Mouse (Mus musculus): ENCODE data around the gene Epha3. TPM values are rescaled to one million over a fixed set of nuclear protein-coding genes. Genes with fewer than 3 reads are reported as not detected.

Epha3 gene
- polyA plus RNA-seq, 1 experiment from 2014 or later, result 1.4 TPM

DNA sequence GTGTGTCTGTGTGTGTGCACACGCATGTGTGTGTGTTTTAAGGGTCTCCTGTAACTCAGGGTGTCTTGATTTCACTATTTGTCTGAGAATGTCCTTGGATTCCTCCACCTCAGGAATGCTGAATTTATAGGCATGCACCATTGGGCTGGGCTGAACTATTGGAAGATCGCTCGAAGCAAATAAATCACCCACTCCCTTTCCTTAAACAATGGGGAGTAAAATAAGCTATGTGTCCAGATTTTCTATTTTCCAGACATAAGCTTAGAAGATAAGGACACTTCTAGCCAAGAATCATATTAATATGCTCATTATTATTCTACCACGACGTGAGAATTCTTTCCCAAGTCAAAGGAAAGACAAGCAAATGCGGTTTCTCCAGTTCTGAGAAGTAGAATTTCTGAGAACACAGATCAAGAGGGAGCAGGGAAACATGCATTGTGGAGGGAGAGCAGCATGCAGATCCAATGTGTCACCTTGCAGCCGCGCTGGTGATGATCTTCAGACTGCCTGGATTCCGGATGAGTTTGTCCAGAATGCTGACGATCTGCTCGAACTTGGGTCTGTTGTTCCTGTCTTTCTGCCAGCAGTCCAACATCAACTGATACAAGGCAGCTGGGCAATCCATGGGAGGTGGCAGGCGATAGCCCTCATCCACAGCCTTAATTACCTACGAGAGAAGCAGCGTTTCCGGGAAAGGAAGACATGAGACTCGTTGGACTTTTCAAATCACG lies 297.7 kb downstream of the Epha3 start:
- ATAC-seq (ENCODE audit: low read depth), result no peak
- 72% methylated on average over 17 of the region's 17 CpGs for WGBS (ENCODE audit: insufficient replicate concordance)

GRCm38 (mm10) chr16:63556410-63557146 lies 307.4 kb downstream of the Epha3 start:
- H3K9me3 ChIP-seq (replicated peaks), result no peaks in the 10 kb centered on the region
- H3K9ac ChIP-seq, result no peak overlapping the region
- no peaks in the 10 kb centered on the region for H3K36me3 ChIP-seq
- H3K27me3 ChIP-seq, result no peaks in the 10 kb centered on the region
- ATAC-seq (ENCODE audit: low read depth), result no peak
- DNase-seq, result no peak
- no peak overlapping the region for H3K4me3 ChIP-seq (replicated peaks)
- no peak overlapping the region for H3K27ac ChIP-seq
- no peak overlapping the region for H3K4me2 ChIP-seq
- WGBS (ENCODE audit: insufficient replicate concordance), result 64% methylated on average over 6 of the region's 6 CpGs
- H3K4me1 ChIP-seq (replicated peaks), result no peaks in the 10 kb centered on the region

More for the DNA sequence above, 297.7 kb downstream of the Epha3 start:
- DNase-seq, result no peak
- no peaks in the 10 kb centered on the region for H3K9me3 ChIP-seq (replicated peaks)
- no peaks in the 10 kb centered on the region for H3K27me3 ChIP-seq
- H3K36me3 ChIP-seq, result no peaks in the 10 kb centered on the region
- no peaks in the 10 kb centered on the region for H3K4me1 ChIP-seq (replicated peaks)
- H3K4me3 ChIP-seq (replicated peaks), result no peak overlapping the region
- no peak overlapping the region for H3K4me2 ChIP-seq
- H3K27ac ChIP-seq, result no peak overlapping the region
- no peak overlapping the region for H3K9ac ChIP-seq

GRCm38 (mm10) chr16:63552531-63552930 lies 311.4 kb downstream of the Epha3 start:
- Histone ChIP-seq H3K27ac (no peak overlapping the region), H3K9me3 (replicated peaks) (no peaks in the 10 kb centered on the region), H3K4me3 (replicated peaks) (no peak overlapping the region), H3K9ac (no peak overlapping the region), H3K27me3 (no peaks in the 10 kb centered on the region), H3K36me3 (no peaks in the 10 kb centered on the region), H3K4me1 (replicated peaks) (no peaks in the 10 kb centered on the region), H3K4me2 (no peak overlapping the region)
- 64% methylated on average over 7 of the region's 7 CpGs for WGBS (ENCODE audit: insufficient replicate concordance)
- ATAC-seq (ENCODE audit: low read depth), result no peak
- no peak for DNase-seq

- no peak for ATAC-seq (ENCODE audit: low read depth)
- no peak overlapping the region for H3K4me3 ChIP-seq (replicated peaks)
These were observed 324.5 kb downstream of the Epha3 start for GRCm38 (mm10) chr16:63539489-63539888.

GRCm38 (mm10) chr16:63528821-63529220 lies 335.2 kb downstream of the Epha3 start:
- ATAC-seq (ENCODE audit: low read depth) (no peak), DNase-seq (no peak)
- H3K4me3 ChIP-seq (replicated peaks), result no peak overlapping the region
- no peaks in the 10 kb centered on the region for H3K27me3 ChIP-seq
- no peak overlapping the region for H3K9ac ChIP-seq
- no peaks in the 10 kb centered on the region for H3K9me3 ChIP-seq (replicated peaks)
- no peak overlapping the region for H3K4me2 ChIP-seq
- H3K36me3 ChIP-seq, result no peaks in the 10 kb centered on the region
- no peak overlapping the region for H3K27ac ChIP-seq
- 47% methylated on average over 2 of the region's 2 CpGs for WGBS (ENCODE audit: insufficient replicate concordance)
- no peaks in the 10 kb centered on the region for H3K4me1 ChIP-seq (replicated peaks)

More at GRCm38 (mm10) chr16:63539489-63539888, 324.5 kb downstream of the Epha3 start:
- Histone ChIP-seq H3K4me2 (no peak overlapping the region), H3K4me1 (replicated peaks) (no peaks in the 10 kb centered on the region), H3K36me3 (no peaks in the 10 kb centered on the region), H3K9me3 (replicated peaks) (no peaks in the 10 kb centered on the region), H3K27ac (no peak overlapping the region), H3K9ac (no peak overlapping the region), H3K27me3 (no peaks in the 10 kb centered on the region)
- DNase-seq, result no peak

DNA sequence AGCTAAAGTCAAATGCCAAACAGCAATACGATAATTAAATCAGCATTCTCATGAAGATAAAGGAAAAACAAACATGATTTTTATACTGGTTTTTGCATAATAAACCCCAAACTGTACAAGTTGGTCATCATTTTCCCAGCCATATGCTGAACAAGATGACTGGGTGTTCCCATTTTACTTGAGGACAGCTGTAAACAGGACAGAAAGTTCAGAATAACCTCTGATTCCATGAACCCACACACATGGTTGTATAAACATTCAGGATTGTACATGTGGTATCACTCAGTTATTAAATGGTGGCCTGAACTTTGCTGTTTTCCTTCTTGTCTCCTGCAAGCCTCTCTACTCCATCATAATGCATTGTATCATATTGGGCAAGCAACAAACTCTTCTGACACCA lies 346.3 kb downstream of the Epha3 start:
- H3K4me2 ChIP-seq, result no peak overlapping the region
- no peak for ATAC-seq (ENCODE audit: low read depth)
- DNase-seq, result no peak
- H3K36me3 ChIP-seq, result no peaks in the 10 kb centered on the region
- no peaks in the 10 kb centered on the region for H3K4me1 ChIP-seq (replicated peaks)
- WGBS (ENCODE audit: insufficient replicate concordance), result 68% methylated on average over 1 of the region's 1 CpGs
- H3K4me3 ChIP-seq (replicated peaks), result no peak overlapping the region
- H3K9ac ChIP-seq, result no peak overlapping the region
- no peaks in the 10 kb centered on the region for H3K9me3 ChIP-seq (replicated peaks)
- H3K27ac ChIP-seq, result no peak overlapping the region
- H3K27me3 ChIP-seq, result no peaks in the 10 kb centered on the region

GRCm38 (mm10) chr16:63510069-63510468 lies 353.9 kb downstream of the Epha3 start:
- Histone ChIP-seq H3K4me3 (replicated peaks) (no peak overlapping the region), H3K9ac (no peak overlapping the region), H3K4me2 (no peak overlapping the region), H3K9me3 (replicated peaks) (no peaks in the 10 kb centered on the region), H3K27ac (no peak overlapping the region), H3K4me1 (replicated peaks) (no peaks in the 10 kb centered on the region), H3K27me3 (no peaks in the 10 kb centered on the region), H3K36me3 (no peaks in the 10 kb centered on the region)
- no peak for DNase-seq
- 60% methylated on average over 2 of the region's 2 CpGs for WGBS (ENCODE audit: insufficient replicate concordance)
- ATAC-seq (ENCODE audit: low read depth), result no peak

DNA sequence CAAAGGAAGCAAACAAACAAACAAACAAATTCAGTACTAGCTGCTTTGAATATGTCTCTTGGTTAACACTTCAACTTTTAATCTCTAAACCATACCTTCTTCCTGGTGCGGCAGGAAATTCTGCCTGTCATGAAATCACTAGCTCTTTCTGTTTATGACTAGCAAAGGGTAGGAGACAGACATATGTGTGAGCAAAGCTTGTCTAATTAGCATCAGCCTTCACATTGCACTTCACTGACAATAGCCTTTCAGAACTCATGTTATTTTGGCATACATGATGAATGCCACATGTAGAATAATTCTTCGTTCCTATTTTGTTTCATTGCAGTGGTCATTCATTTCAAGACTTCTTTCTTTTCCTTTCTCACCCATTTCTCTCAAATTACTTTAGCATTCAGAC lies 357.5 kb downstream of the Epha3 start:
- no peak overlapping the region for H3K4me3 ChIP-seq (replicated peaks)
- H3K4me2 ChIP-seq, result no peak overlapping the region
- no peaks in the 10 kb centered on the region for H3K27me3 ChIP-seq
- H3K36me3 ChIP-seq, result no peaks in the 10 kb centered on the region
- H3K27ac ChIP-seq, result no peak overlapping the region
- no peak overlapping the region for H3K9ac ChIP-seq
- H3K9me3 ChIP-seq (replicated peaks), result no peaks in the 10 kb centered on the region
- no peak for ATAC-seq (ENCODE audit: low read depth)
- DNase-seq, result no peak
- H3K4me1 ChIP-seq (replicated peaks), result no peaks in the 10 kb centered on the region
- WGBS (ENCODE audit: insufficient replicate concordance), result 61% methylated on average over 2 of the region's 2 CpGs

- 69% methylated on average over 6 of the region's 6 CpGs for WGBS (ENCODE audit: insufficient replicate concordance)
These were observed 362.5 kb downstream of the Epha3 start for GRCm38 (mm10) chr16:63501456-63501855.

GRCm38 (mm10) chr16:63500975-63501393 lies 363.0 kb downstream of the Epha3 start:
- Histone ChIP-seq H3K9me3 (replicated peaks) (no peaks in the 10 kb centered on the region), H3K4me1 (replicated peaks) (no peaks in the 10 kb centered on the region), H3K36me3 (no peaks in the 10 kb centered on the region), H3K9ac (no peak overlapping the region), H3K27ac (no peak overlapping the region), H3K4me2 (no peak overlapping the region), H3K4me3 (replicated peaks) (no peak overlapping the region), H3K27me3 (no peaks in the 10 kb centered on the region)
- DNase-seq, result no peak
- WGBS (ENCODE audit: insufficient replicate concordance), result 72% methylated on average over 4 of the region's 4 CpGs
- no peak for ATAC-seq (ENCODE audit: low read depth)

More at GRCm38 (mm10) chr16:63501456-63501855, 362.5 kb downstream of the Epha3 start:
- H3K9me3 ChIP-seq (replicated peaks), result no peaks in the 10 kb centered on the region
- DNase-seq (no peak), ATAC-seq (ENCODE audit: low read depth) (no peak)
- H3K9ac ChIP-seq, result no peak overlapping the region
- H3K27ac ChIP-seq, result no peak overlapping the region
- H3K4me1 ChIP-seq (replicated peaks), result no peaks in the 10 kb centered on the region
- no peaks in the 10 kb centered on the region for H3K36me3 ChIP-seq
- H3K27me3 ChIP-seq, result no peaks in the 10 kb centered on the region
- no peak overlapping the region for H3K4me2 ChIP-seq
- no peak overlapping the region for H3K4me3 ChIP-seq (replicated peaks)

Data from liver, embryonic 13.5 days (tissue).